Mouse (Mus musculus) kidney, adult 11 months (tissue): ENCODE measurements around the gene Tada2a.

Experiments
- DNase-seq: peaks from one replicate; pipeline ENCODE4 v3.0.0; 2022

Gene Tada2a

GRCm38 (mm10) chr11:84128943-84129798 lies at the start of gene Tada2a, which contains the start of gene Acaca:
TSS of gene Tada2a (minus strand) at chr11:84129600.
TSS of gene Acaca (plus strand) at chr11:84129672.
- peak; percentile 64 for DNase-seq

- DNase-seq, result no peak
Observed at GRCm38 (mm10) chr11:84178571-84178970, 49.2 kb upstream of the Tada2a start.

- no peak for DNase-seq
Observed at GRCm38 (mm10) chr11:84172539-84173435, 43.4 kb upstream of the Tada2a start.

- DNase-seq, result peak; percentile 46
Observed at GRCm38 (mm10) chr11:84168701-84169288, 39.4 kb upstream of the Tada2a start.

GRCm38 (mm10) chr11:84167046-84167526 lies 37.7 kb upstream of the Tada2a start, which contains the start of gene Gm11437:
TSS of gene Gm11437 (minus strand) at chr11:84167476.
- DNase-seq, result no peak

GRCm38 (mm10) chr11:84164561-84164960 lies 35.2 kb upstream of the Tada2a start:
- no peak for DNase-seq

- DNase-seq, result no peak
Observed at GRCm38 (mm10) chr11:84164123-84164522, 34.7 kb upstream of the Tada2a start.

GRCm38 (mm10) chr11:84156535-84157262 lies 27.3 kb upstream of the Tada2a start:
- DNase-seq, result no peak

GRCm38 (mm10) chr11:84150884-84151283 lies 21.5 kb upstream of the Tada2a start:
- DNase-seq, result no peak

GRCm38 (mm10) chr11:84146081-84146480 lies 16.7 kb upstream of the Tada2a start:
- peak; percentile 36 for DNase-seq

GRCm38 (mm10) chr11:84145201-84145798 lies 15.9 kb upstream of the Tada2a start:
- no peak for DNase-seq

- peak; percentile 49 for DNase-seq
Observed at GRCm38 (mm10) chr11:84141752-84142151, 12.4 kb upstream of the Tada2a start.

GRCm38 (mm10) chr11:84136453-84136852 lies 7.1 kb upstream of the Tada2a start:
- DNase-seq, result no peak

GRCm38 (mm10) chr11:84134331-84134860 lies 5.0 kb upstream of the Tada2a start:
- DNase-seq, result no peak

GRCm38 (mm10) chr11:84129799-84130185 lies 392 bp upstream of the Tada2a start:
- DNase-seq, result no peak

GRCm38 (mm10) chr11:84127977-84128376 lies 1.4 kb downstream of the Tada2a start:
- DNase-seq, result no peak

- DNase-seq, result no peak
Observed at GRCm38 (mm10) chr11:84121051-84121956, 8.1 kb downstream of the Tada2a start.

GRCm38 (mm10) chr11:84117431-84117830 lies 12.0 kb downstream of the Tada2a start:
- no peak for DNase-seq

- DNase-seq, result no peak
Observed at GRCm38 (mm10) chr11:84116221-84116620, 13.2 kb downstream of the Tada2a start.

GRCm38 (mm10) chr11:84115646-84116045 lies 13.8 kb downstream of the Tada2a start:
- DNase-seq, result no peak
